22 mouse cellular contexts compared by ENCODE assay signal in genomic region chr3:87381806-87382712, GRCm38 (mm10). TPM values are rescaled to one million over a fixed set of nuclear protein-coding genes. Genes with fewer than 3 reads are reported as not detected.
"Had no signal": no experiment of that assay in that cellular context is flagged by ENCODE, and none has a peak within 500 bp of the region (broad histone marks: within the 10 kb centered on the region; RNA-seq: fewer than 3 reads in every experiment).

No protein-coding gene starts in this region.

- H3K9me3 ChIP-seq: limb, embryonic 13.5 days; liver, embryonic 15.5 days; midbrain, embryonic 10.5 days; midbrain, embryonic 15.5 days; neural tube, embryonic 13.5 days had no signal

- H3K36me3 ChIP-seq: limb, embryonic 13.5 days; liver, embryonic 15.5 days; midbrain, embryonic 10.5 days; midbrain, embryonic 15.5 days; neural tube, embryonic 13.5 days had no signal

- H3K4me3 ChIP-seq: limb, embryonic 13.5 days; liver, embryonic 15.5 days; midbrain, embryonic 10.5 days; midbrain, embryonic 15.5 days; neural tube, embryonic 13.5 days had no signal

- H3K27me3 ChIP-seq: liver, embryonic 15.5 days; midbrain, embryonic 15.5 days; neural tube, embryonic 13.5 days had no signal

- ATAC-seq: intestine, postnatal 0 days; midbrain, embryonic 15.5 days had no signal

- H3K9ac ChIP-seq: limb, embryonic 13.5 days; liver, embryonic 15.5 days; lung, embryonic 14.5 days; midbrain, embryonic 15.5 days; neural tube, embryonic 13.5 days had no signal

- H3K4me2 ChIP-seq: limb, embryonic 13.5 days; liver, embryonic 15.5 days; lung, embryonic 14.5 days; midbrain, embryonic 15.5 days; neural tube, embryonic 13.5 days had no signal

- H3K4me1 ChIP-seq: limb, embryonic 13.5 days; liver, embryonic 15.5 days; midbrain, embryonic 10.5 days; midbrain, embryonic 15.5 days; neural tube, embryonic 13.5 days had no signal

- DNase-seq: kidney, adult 8-10 months; kidney, postnatal 25 days; layer of hippocampus, postnatal 36 days; left cerebral cortex, postnatal 4 days; lung, embryonic 14.5 days; lung, postnatal 10 days; lung, postnatal 4 days; right cerebral cortex, adult 18-20 months; spleen, adult 18-20 months; thymus, postnatal 36 days had no signal

- H3K27ac ChIP-seq: limb, embryonic 13.5 days; liver, embryonic 15.5 days; midbrain, embryonic 10.5 days; midbrain, embryonic 15.5 days; neural tube, embryonic 13.5 days had no signal

RNA-seq across cellular contexts. Expression of gene Fcrl1, which starts 5.9 kb away (rescaled TPM):
- total RNA-seq: left cerebral cortex, postnatal 4 days had no signal
- polyA plus RNA-seq: lung, embryonic 14.5 days; midbrain, embryonic 10.5 days; midbrain, embryonic 15.5 days; neural tube, embryonic 13.5 days had no signal

RNA-seq across cellular contexts. Expression of gene Cd5l, which starts 24.4 kb away (rescaled TPM):
- total RNA-seq: layer of hippocampus, postnatal 36 days; left cerebral cortex, postnatal 10 days; left cerebral cortex, postnatal 4 days had no signal
- polyA plus RNA-seq: intestine, postnatal 0 days; midbrain, embryonic 10.5 days; neural tube, embryonic 13.5 days had no signal

RNA-seq across cellular contexts. Expression of gene Fcrl5, which starts 53.5 kb away (rescaled TPM):
- total RNA-seq: layer of hippocampus, postnatal 36 days; left cerebral cortex, postnatal 4 days; liver, adult 2 months; megakaryocyte, adult 5-6 weeks had no signal
- polyA plus RNA-seq: intestine, postnatal 0 days; kidney, embryonic 16.5 days; limb, embryonic 13.5 days; liver, embryonic 15.5 days; lung, embryonic 14.5 days; midbrain, embryonic 10.5 days; midbrain, embryonic 15.5 days; neural tube, embryonic 13.5 days; stomach, embryonic 14.5 days; thymus, postnatal 0 days had no signal
